Mouse (Mus musculus) limb, embryonic 11.5 days (tissue): ENCODE data around the gene Lrig2. TPM values are rescaled to one million over a fixed set of nuclear protein-coding genes. Genes with fewer than 3 reads are reported as not detected.

Experiments
- ATAC-seq: fragments of 200-750 bp; cut with Nextera tagmentation; 2 replicates; pipeline ENCODE4 v1.8.0; 2017; ENCODE audit warnings: low read depth; ENCODE audit not compliant: insufficient number of reproducible peaks, low FRiP score, low TSS enrichment
- DNase-seq: peaks from one replicate; pipeline ENCODE4 v3.0.0-alpha.2; 2015; ENCODE audit warnings: low spot score
- H3K27ac ChIP-seq: fragments of 300-500 bp; sonication (generic); replicated peaks from 2 replicates; pipeline ENCODE4 v1.5.1; 2014; ENCODE audit warnings: low read depth, mild to moderate bottlenecking, low read length
- H3K27me3 ChIP-seq: fragments of 300-500 bp; sonication (generic); 2 replicates; pipeline ENCODE4 v1.6.1; 2014; ENCODE audit warnings: mild to moderate bottlenecking, low read length, mixed read lengths; ENCODE audit not compliant: control insufficient read depth, insufficient read depth
- H3K36me3 ChIP-seq: fragments of 300-500 bp; sonication (generic); 2 replicates; pipeline ENCODE4 v1.6.1; 2014; ENCODE audit warnings: mild to moderate bottlenecking, low read length, moderate library complexity, mixed read lengths; ENCODE audit not compliant: control insufficient read depth, insufficient read depth
- H3K4me1 ChIP-seq: fragments of 300-500 bp; sonication (generic); 2 replicates; pipeline ENCODE4 v1.6.1; 2014; ENCODE audit warnings: low read length, mixed read lengths; ENCODE audit not compliant: control insufficient read depth, insufficient read depth
- H3K4me2 ChIP-seq: fragments of 300-500 bp; sonication (generic); 2 replicates; pipeline ENCODE4 v1.6.1; 2014; ENCODE audit warnings: low read depth, mild to moderate bottlenecking, moderate library complexity; ENCODE audit not compliant: severe bottlenecking
- H3K4me3 ChIP-seq: fragments of 300-500 bp; sonication (generic); 2 replicates; pipeline ENCODE4 v1.5.1; 2014; ENCODE audit warnings: low read depth, low read length
- H3K9ac ChIP-seq: fragments of 300-500 bp; sonication (generic); 2 replicates; pipeline ENCODE4 v1.6.1; 2014; ENCODE audit warnings: mild to moderate bottlenecking, low read length
- H3K9me3 ChIP-seq: fragments of 300-500 bp; sonication (generic); 2 replicates; pipeline ENCODE4 v1.6.1; 2016; ENCODE audit warnings: low read length; ENCODE audit not compliant: control insufficient read depth
- whole genome bisulfite sequencing: fragments of 180-500 bp; shearing (Covaris S2); extraction: QIAGEN DNeasy Blood & Tissue Kit; methylation state at CpG from one replicate; pipeline ENCODE4 v1.1.7; 2014; 5-methylcytosine and 5-hydroxymethylcytosine counted together
- polyA plus RNA-seq: library from polyadenylated mRNA; unstranded; fragments of >200 nt; fragmentation: Nextera tagmentation; extraction: Ambion mirVana; gene quantifications from 2 replicates; pipeline ENCODE4 v1.2.1, GENCODE M21; 2014

Lrig2 gene
- polyA plus RNA-seq, 1 experiment from 2014 or later = 23.1 TPM

- Histone ChIP-seq H3K9ac (no peak overlapping the region), H3K27me3 (no peaks in the 10 kb centered on the region), H3K4me3 (no peak overlapping the region), H3K9me3 (no peaks in the 10 kb centered on the region), H3K36me3 (no peaks in the 10 kb centered on the region), H3K27ac (no peak overlapping the region), H3K4me2 (no peak overlapping the region), H3K4me1 (no peaks in the 10 kb centered on the region; the same call in 1 of the 2 replicates)
- ATAC-seq (no peak), DNase-seq (no peak)
- 59% methylated on average over 8 of the region's 8 CpGs for WGBS
These were observed 149.9 kb downstream of the Lrig2 start for GRCm38 (mm10) chr3:104361814-104362213.

- H3K4me1 ChIP-seq = no peaks in the 10 kb centered on the region; the same call in 1 of the 2 replicates
- DNase-seq (no peak), ATAC-seq (no peak)
- no peak overlapping the region for H3K27ac ChIP-seq
- no peak overlapping the region for H3K4me3 ChIP-seq
- H3K36me3 ChIP-seq = no peaks in the 10 kb centered on the region
- H3K9me3 ChIP-seq = no peaks in the 10 kb centered on the region
- WGBS = 57% methylated on average over 5 of the region's 5 CpGs
- no peak overlapping the region for H3K4me2 ChIP-seq
- H3K27me3 ChIP-seq = no peaks in the 10 kb centered on the region
- H3K9ac ChIP-seq = no peak overlapping the region
These were observed 151.4 kb downstream of the Lrig2 start for GRCm38 (mm10) chr3:104360325-104360724.

- no peak overlapping the region for H3K4me2 ChIP-seq
- WGBS = 38% methylated on average over 8 of the region's 8 CpGs
- H3K36me3 ChIP-seq = no peaks in the 10 kb centered on the region
- H3K4me1 ChIP-seq = no peaks in the 10 kb centered on the region; the same call in 1 of the 2 replicates
- no peak for DNase-seq
- no peak overlapping the region; the same call in 1 of the 2 replicates for H3K27ac ChIP-seq
- H3K4me3 ChIP-seq = no peak overlapping the region
- ATAC-seq = peak; percentile 44; the same call in 1 of the 2 replicates
- H3K9me3 ChIP-seq = no peaks in the 10 kb centered on the region
- H3K27me3 ChIP-seq = no peaks in the 10 kb centered on the region
- no peak overlapping the region for H3K9ac ChIP-seq
These were observed 152.2 kb downstream of the Lrig2 start for GRCm38 (mm10) chr3:104359225-104360135.

- Histone ChIP-seq H3K36me3 (no peaks in the 10 kb centered on the region), H3K4me3 (no peak overlapping the region), H3K27me3 (no peaks in the 10 kb centered on the region), H3K9ac (no peak overlapping the region), H3K9me3 (no peaks in the 10 kb centered on the region), H3K4me2 (no peak overlapping the region), H3K27ac (no peak overlapping the region), H3K4me1 (no peaks in the 10 kb centered on the region; the same call in 1 of the 2 replicates)
- no peak for DNase-seq
- WGBS = 76% methylated on average over 5 of the region's 5 CpGs
- no peak for ATAC-seq
These were observed 153.0 kb downstream of the Lrig2 start for GRCm38 (mm10) chr3:104358747-104359146.

GRCm38 (mm10) chr3:104356106-104356505 lies 155.6 kb downstream of the Lrig2 start:
- ATAC-seq (no peak), DNase-seq (no peak)
- H3K27ac ChIP-seq = no peak overlapping the region
- H3K4me3 ChIP-seq = no peak overlapping the region
- H3K36me3 ChIP-seq = no peaks in the 10 kb centered on the region
- WGBS = 96% methylated on average over 5 of the region's 5 CpGs
- no peak overlapping the region for H3K9ac ChIP-seq
- no peaks in the 10 kb centered on the region for H3K27me3 ChIP-seq
- no peaks in the 10 kb centered on the region; the same call in 1 of the 2 replicates for H3K4me1 ChIP-seq
- H3K4me2 ChIP-seq = no peak overlapping the region
- no peaks in the 10 kb centered on the region for H3K9me3 ChIP-seq

- no peak overlapping the region for H3K4me2 ChIP-seq
- H3K9me3 ChIP-seq = no peaks in the 10 kb centered on the region
- ATAC-seq (no peak), DNase-seq (no peak)
- H3K27ac ChIP-seq = no peak overlapping the region
- H3K36me3 ChIP-seq = no peaks in the 10 kb centered on the region
- WGBS = 17% methylated on average over 3 of the region's 3 CpGs
- no peak overlapping the region for H3K9ac ChIP-seq
- H3K4me1 ChIP-seq = no peaks in the 10 kb centered on the region
- no peaks in the 10 kb centered on the region for H3K27me3 ChIP-seq
- no peak overlapping the region for H3K4me3 ChIP-seq
These were observed 157.8 kb downstream of the Lrig2 start for GRCm38 (mm10) chr3:104353884-104354283.

- ATAC-seq = no peak
- H3K4me1 ChIP-seq = no peaks in the 10 kb centered on the region
- 70% methylated on average over 7 of the region's 7 CpGs for WGBS
- H3K4me2 ChIP-seq = no peak overlapping the region
- no peak for DNase-seq
- no peak overlapping the region for H3K4me3 ChIP-seq
- no peak overlapping the region for H3K9ac ChIP-seq
- no peak overlapping the region for H3K27ac ChIP-seq
- no peaks in the 10 kb centered on the region for H3K9me3 ChIP-seq
- H3K36me3 ChIP-seq = no peaks in the 10 kb centered on the region
- H3K27me3 ChIP-seq = no peaks in the 10 kb centered on the region
These were observed 159.2 kb downstream of the Lrig2 start for GRCm38 (mm10) chr3:104352358-104353060.

- H3K4me1 ChIP-seq = no peaks in the 10 kb centered on the region
- DNase-seq (no peak), ATAC-seq (no peak)
- no peak overlapping the region for H3K9ac ChIP-seq
- 74% methylated on average over 2 of the region's 2 CpGs for WGBS
- H3K27me3 ChIP-seq = no peaks in the 10 kb centered on the region
- no peak overlapping the region; the same call in 1 of the 2 replicates for H3K4me2 ChIP-seq
- no peaks in the 10 kb centered on the region for H3K36me3 ChIP-seq
- H3K9me3 ChIP-seq = no peaks in the 10 kb centered on the region
- H3K4me3 ChIP-seq = no peak overlapping the region
- H3K27ac ChIP-seq = no peak overlapping the region
These were observed 161.3 kb downstream of the Lrig2 start for GRCm38 (mm10) chr3:104350253-104350945.
